Mouse (Mus musculus) brain, embryonic 14.5 days (tissue): ENCODE measurements at regions not wholly inside any gene's neighbourhood (a gene's known extent, or its start where the extent isn't known, plus 50 kb on each side); places are given as distances from the start of the nearest gene placed in this dataset.

Experiments used
- DNase-seq: peaks from one replicate; pipeline ENCODE4 v3.0.0-alpha.2; 2011; ENCODE audit warnings: low read depth
- CTCF ChIP-seq: fragments of 200-500 bp; IDR thresholded peaks from 2 replicates; pipeline ENCODE4 v1.5.1; 2012; ENCODE audit warnings: inconsistent platforms, mild to moderate bottlenecking, moderate library complexity, borderline replicate concordance; ENCODE audit not compliant: insufficient read depth, insufficient read length; ENCODE audit errors: extremely low read depth
- POLR2A ChIP-seq: fragments of 200-500 bp; IDR thresholded peaks from 2 replicates; pipeline ENCODE4 v1.6.1; 2012; ENCODE audit warnings: mild to moderate bottlenecking, inconsistent platforms, borderline replicate concordance; ENCODE audit not compliant: poor library complexity, insufficient read depth, insufficient read length, severe bottlenecking; ENCODE audit errors: extremely low read depth

DNA sequence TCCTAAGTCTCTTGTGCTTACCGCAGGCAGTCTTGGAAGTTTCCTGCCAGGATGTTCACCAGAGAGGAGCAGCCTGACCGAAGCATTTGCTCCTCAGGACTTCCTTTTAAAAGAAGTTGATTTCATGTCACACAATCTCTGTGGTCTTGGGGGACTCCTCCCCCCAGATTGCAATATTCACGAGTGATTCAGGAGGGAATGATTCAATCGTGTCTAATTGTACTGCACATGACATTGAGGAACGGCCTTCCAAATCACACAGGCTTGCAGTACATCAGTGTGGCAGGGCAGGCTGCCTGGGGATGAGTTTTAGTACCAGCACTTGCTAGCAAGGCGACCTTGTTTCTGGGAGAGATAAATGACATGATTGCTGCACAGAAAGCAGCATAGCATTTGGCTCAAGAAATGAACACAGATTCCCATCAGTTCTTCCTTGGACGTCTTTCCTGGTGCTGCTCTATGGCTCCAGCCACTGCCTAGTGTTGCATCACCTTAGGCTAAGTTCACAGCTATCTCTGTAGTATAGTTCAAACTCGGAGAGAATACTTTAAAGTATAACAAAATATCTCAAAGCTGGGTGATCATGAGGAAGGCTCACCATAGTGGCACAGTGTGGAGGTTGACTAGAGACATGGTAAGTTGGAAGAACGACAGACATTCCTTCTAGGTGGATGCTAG is 673.0 kb downstream of the Zfp706 start:
- TF ChIP-seq CTCF (no peak), POLR2A (no peak)
- DNase-seq: no peak

DNA sequence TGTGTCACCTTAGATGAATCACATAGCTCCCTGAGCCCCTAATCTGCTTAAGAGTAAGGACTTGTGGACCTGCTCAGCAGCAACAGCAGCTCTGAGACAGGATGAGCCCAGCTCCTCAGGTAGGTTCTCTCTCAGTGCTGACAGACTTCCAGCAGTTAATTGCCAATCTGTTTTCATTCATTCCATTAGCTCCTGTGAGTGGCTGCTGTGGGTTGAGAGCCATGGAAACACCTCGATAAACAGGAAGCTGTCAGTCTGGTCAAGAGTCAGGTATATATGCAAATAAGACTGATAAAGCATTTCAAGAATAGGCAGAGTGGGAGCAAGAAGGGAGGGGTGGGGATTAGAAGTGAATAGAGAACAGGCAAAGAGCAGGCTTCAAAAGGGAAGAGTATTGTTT is 673.7 kb downstream of the Zfp706 start:
- TF ChIP-seq POLR2A (no peak), CTCF (no peak)
- no peak for DNase-seq

DNA sequence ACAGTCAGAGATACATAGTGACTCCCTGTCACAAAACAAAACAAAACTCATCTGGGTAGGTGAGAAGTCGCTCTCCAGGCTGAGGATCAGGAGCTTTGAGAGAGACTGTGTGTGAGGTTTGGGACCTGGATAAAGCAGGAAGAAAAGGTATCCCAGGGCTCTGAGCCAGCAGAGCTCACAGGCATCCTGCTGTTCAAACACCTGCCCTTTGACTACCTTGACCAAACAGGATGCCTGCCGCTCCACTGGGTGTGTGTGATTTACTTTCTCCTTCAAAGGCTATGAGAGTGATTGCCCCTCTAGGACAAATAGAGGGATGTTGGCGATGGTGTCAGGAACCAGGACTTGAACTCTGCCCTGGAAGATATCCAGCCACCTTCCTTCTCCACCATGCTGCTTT is 674.3 kb downstream of the Zfp706 start:
- DNase-seq: no peak
- TF ChIP-seq CTCF: no peak
